Mouse (Mus musculus): ENCODE measurements around the gene Apopt1. TPM values are rescaled to one million over a fixed set of nuclear protein-coding genes. Genes with fewer than 3 reads are reported as not detected.

Apopt1 gene
- polyA plus RNA-seq, 1 experiment from 2014 or later, result 62.1 TPM

DNA sequence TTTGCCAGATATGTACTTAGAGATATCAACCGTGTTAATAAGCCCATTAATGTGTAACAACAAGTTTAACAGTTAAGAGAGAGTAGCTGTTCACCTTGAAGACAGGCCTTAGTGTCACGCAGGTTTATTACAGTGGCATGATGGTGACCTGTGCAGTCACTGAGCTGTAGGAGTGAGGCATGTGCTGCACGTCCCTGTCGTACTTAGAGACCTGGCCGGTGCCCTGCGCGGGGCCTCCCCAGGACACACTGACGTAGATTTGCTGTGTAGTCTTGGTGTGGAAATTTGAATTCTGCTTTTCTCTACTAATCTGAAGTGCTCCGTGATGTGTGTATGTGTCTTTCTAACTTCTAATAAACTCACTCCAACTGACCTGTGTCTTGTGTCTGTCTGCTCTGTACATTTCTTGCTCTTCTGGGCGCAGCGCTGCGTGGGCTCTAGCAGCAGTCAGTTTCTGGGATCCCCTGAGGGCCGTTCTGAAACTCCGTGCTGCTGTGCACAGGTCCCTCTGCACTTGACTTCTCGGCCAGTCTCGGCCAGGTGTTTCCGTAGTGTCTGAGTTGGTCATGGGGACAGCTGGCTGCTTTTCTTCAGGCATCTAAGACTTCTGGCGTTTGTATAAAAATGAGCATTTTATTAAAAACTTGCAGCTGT is 81.6 kb downstream of the Apopt1 start:
- peaks cover 8% of the 10 kb centered on the region; the same call in 1 of the 2 replicates for H3K4me1 ChIP-seq (replicated peaks)
- no peak for ATAC-seq (ENCODE audit: low FRiP score)
- H3K27ac ChIP-seq, result no peak overlapping the region
- no peaks in the 10 kb centered on the region for H3K27me3 ChIP-seq
- H3K4me2 ChIP-seq, result no peak overlapping the region
- H3K9me3 ChIP-seq, result no peaks in the 10 kb centered on the region
- H3K9ac ChIP-seq, result no peak overlapping the region
- no peak overlapping the region for H3K4me3 ChIP-seq
- WGBS, result 94% methylated on average over 18 of the region's 18 CpGs
- peaks cover 94% of the 10 kb centered on the region for H3K36me3 ChIP-seq

GRCm38 (mm10) chr12:111795180-111795895 is 82.3 kb downstream of the Apopt1 start:
- Histone ChIP-seq H3K4me1 (replicated peaks) (peaks cover 8% of the 10 kb centered on the region; the same call in 1 of the 2 replicates), H3K4me3 (no peak overlapping the region), H3K9me3 (no peaks in the 10 kb centered on the region), H3K27ac (no peak overlapping the region), H3K4me2 (no peak overlapping the region), H3K27me3 (no peaks in the 10 kb centered on the region), H3K9ac (no peak overlapping the region), H3K36me3 (peaks cover 93% of the 10 kb centered on the region)
- 90% methylated on average over 28 of the region's 28 CpGs for WGBS
- no peak for ATAC-seq (ENCODE audit: low FRiP score)

GRCm38 (mm10) chr12:111797251-111797650 is 84.2 kb downstream of the Apopt1 start:
- H3K36me3 ChIP-seq, result peaks cover 92% of the 10 kb centered on the region
- no peak overlapping the region for H3K4me2 ChIP-seq
- H3K4me1 ChIP-seq (replicated peaks), result no peaks in the 10 kb centered on the region
- no peak overlapping the region for H3K4me3 ChIP-seq
- H3K9ac ChIP-seq, result no peak overlapping the region
- H3K27ac ChIP-seq, result 0 out of 2 replicates have a peak overlapping the region, but pooled peaks have one; percentile 0
- H3K27me3 ChIP-seq, result no peaks in the 10 kb centered on the region
- 86% methylated on average over 8 of the region's 8 CpGs for WGBS
- H3K9me3 ChIP-seq, result no peaks in the 10 kb centered on the region
- no peak for ATAC-seq (ENCODE audit: low FRiP score)

DNA sequence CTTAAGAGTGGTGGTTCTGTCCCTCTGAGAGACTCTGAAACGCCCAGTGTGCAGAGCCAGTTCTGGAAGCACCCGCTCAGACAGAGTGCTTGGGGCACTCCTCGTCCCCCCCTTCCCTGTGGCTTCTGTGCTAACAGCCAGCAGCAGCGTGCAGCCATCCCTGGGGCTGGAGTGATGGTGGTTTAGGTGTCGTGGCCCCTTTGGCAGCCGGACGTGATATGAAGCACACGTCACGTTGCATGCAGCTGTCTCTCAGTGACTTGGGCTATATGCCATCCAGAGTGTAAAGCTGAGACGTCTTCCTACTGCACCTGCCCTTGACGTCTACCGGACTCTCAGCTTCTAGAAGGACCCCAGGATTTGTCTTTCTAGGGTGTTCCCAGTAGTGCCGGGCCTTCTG is 85.4 kb downstream of the Apopt1 start:
- peaks cover 93% of the 10 kb centered on the region for H3K36me3 ChIP-seq
- H3K4me3 ChIP-seq, result no peak overlapping the region
- no peaks in the 10 kb centered on the region for H3K4me1 ChIP-seq (replicated peaks)
- no peak overlapping the region for H3K9ac ChIP-seq
- no peak overlapping the region for H3K4me2 ChIP-seq
- H3K27ac ChIP-seq, result no peak overlapping the region
- 95% methylated on average over 13 of the region's 13 CpGs for WGBS
- H3K9me3 ChIP-seq, result no peaks in the 10 kb centered on the region
- H3K27me3 ChIP-seq, result no peaks in the 10 kb centered on the region
- no peak for ATAC-seq (ENCODE audit: low FRiP score)

DNA sequence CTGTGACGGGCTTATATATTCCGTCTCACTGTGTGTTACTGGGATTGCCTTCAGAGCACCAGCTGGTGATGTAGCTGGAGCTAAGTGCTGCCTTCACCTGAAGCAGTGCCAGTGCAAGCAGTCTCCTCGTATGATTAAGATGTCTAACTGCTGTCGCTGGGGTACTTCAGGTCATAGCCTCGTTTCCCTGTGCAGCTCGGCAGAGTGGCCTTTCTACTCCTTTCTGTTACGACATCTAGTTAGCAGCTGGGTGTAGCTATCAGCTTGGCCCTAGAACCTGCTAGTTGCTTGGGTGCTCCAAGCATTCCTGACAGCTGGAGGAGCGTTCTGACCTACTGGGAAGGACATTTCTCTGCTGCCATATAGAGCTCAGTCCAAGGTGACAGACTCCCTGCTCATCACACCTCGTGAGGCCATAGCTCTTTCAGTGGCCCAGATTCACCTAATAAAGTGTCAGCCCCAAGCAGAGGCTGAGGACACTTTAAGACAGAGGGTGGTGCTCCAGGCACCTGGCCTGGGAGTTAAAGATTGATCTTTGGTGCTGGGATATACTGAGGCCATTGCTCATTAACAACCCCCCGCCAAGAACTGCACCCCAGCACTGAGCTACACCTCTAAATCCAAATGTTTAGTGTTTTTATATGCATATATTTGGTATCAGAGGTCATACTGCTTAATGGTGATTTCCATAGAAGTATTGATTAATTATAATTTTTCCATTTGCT is 87.6 kb downstream of the Apopt1 start:
- Histone ChIP-seq H3K4me1 (replicated peaks) (no peaks in the 10 kb centered on the region), H3K9ac (no peak overlapping the region), H3K36me3 (peaks cover 92% of the 10 kb centered on the region), H3K4me2 (no peak overlapping the region), H3K9me3 (no peaks in the 10 kb centered on the region), H3K27me3 (no peaks in the 10 kb centered on the region), H3K4me3 (no peak overlapping the region), H3K27ac (no peak overlapping the region)
- ATAC-seq (ENCODE audit: low FRiP score), result no peak
- 89% methylated on average over 10 of the region's 10 CpGs for WGBS

DNA sequence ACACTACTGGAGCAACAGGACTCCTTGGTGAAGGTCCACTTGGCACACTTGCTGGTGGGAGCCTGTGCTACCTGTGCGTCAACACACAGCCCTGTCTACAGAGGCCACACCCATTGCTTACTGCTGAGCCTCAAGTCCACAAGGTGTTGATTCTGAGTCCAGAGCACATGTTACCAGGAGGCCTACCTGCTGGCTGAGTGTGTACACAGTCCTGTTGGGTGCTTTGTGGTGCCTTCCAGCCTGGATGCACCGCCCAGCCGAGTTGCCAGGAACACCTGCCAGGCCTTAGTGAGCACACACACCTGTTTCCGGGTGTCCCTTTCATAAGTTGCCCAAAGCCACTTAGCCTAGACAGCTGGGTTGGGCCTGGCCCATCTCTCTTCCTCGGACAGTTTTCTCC is 90.5 kb downstream of the Apopt1 start:
- Histone ChIP-seq H3K9ac (no peak overlapping the region), H3K27ac (no peak overlapping the region), H3K9me3 (no peaks in the 10 kb centered on the region), H3K36me3 (peaks cover 91% of the 10 kb centered on the region), H3K4me3 (no peak overlapping the region), H3K4me1 (replicated peaks) (no peaks in the 10 kb centered on the region), H3K27me3 (no peaks in the 10 kb centered on the region), H3K4me2 (no peak overlapping the region)
- ATAC-seq (ENCODE audit: low FRiP score), result no peak
- 93% methylated on average over 5 of the region's 5 CpGs for WGBS

Other genes with a start within 250 kb of the Apopt1 start
- gene Gm266, start 227.4 kb upstream of the Apopt1 start, polyA plus RNA-seq (2015; fragmentation: Nextera tagmentation; extraction: Ambion mirVana), result 1.7 and 2.0 TPM in 2 replicates
- gene Eif5, start 175.2 kb upstream of the Apopt1 start, polyA plus RNA-seq (2015; fragmentation: Nextera tagmentation; extraction: Ambion mirVana), result 630 TPM in 2 replicates
- gene Mark3, start 138.7 kb upstream of the Apopt1 start, polyA plus RNA-seq (2015; fragmentation: Nextera tagmentation; extraction: Ambion mirVana), result 50.6 and 50.9 TPM in 2 replicates
- 1,675 and 1,703 TPM in 2 replicates for gene Ckb, start 40.9 kb upstream of the Apopt1 start, polyA plus RNA-seq (2015; fragmentation: Nextera tagmentation; extraction: Ambion mirVana)
- 8.6 and 9.3 TPM in 2 replicates for gene Trmt61a, start 35.2 kb upstream of the Apopt1 start, polyA plus RNA-seq (2015; fragmentation: Nextera tagmentation; extraction: Ambion mirVana)
- gene Bag5, start within 50 bp of the Apopt1 start, polyA plus RNA-seq (2015; fragmentation: Nextera tagmentation; extraction: Ambion mirVana), result 65.3 and 67.9 TPM in 2 replicates
- gene Klc1, start 45.6 kb downstream of the Apopt1 start, polyA plus RNA-seq (2015; fragmentation: Nextera tagmentation; extraction: Ambion mirVana), result 571 and 589 TPM in 2 replicates
- gene Xrcc3, start 100.6 kb downstream of the Apopt1 start, polyA plus RNA-seq (2015; fragmentation: Nextera tagmentation; extraction: Ambion mirVana), result 3.1 and 3.6 TPM in 2 replicates
- 38.4 and 42.9 TPM in 2 replicates for gene Zfyve21, start 100.9 kb downstream of the Apopt1 start, polyA plus RNA-seq (2015; fragmentation: Nextera tagmentation; extraction: Ambion mirVana)
- gene Ppp1r13b, start 194.8 kb downstream of the Apopt1 start, polyA plus RNA-seq (2015; fragmentation: Nextera tagmentation; extraction: Ambion mirVana), result 23.0 and 25.5 TPM in 2 replicates